Comparison of ENCODE assay signal across 9 mouse cellular contexts in the genomic region with DNA sequence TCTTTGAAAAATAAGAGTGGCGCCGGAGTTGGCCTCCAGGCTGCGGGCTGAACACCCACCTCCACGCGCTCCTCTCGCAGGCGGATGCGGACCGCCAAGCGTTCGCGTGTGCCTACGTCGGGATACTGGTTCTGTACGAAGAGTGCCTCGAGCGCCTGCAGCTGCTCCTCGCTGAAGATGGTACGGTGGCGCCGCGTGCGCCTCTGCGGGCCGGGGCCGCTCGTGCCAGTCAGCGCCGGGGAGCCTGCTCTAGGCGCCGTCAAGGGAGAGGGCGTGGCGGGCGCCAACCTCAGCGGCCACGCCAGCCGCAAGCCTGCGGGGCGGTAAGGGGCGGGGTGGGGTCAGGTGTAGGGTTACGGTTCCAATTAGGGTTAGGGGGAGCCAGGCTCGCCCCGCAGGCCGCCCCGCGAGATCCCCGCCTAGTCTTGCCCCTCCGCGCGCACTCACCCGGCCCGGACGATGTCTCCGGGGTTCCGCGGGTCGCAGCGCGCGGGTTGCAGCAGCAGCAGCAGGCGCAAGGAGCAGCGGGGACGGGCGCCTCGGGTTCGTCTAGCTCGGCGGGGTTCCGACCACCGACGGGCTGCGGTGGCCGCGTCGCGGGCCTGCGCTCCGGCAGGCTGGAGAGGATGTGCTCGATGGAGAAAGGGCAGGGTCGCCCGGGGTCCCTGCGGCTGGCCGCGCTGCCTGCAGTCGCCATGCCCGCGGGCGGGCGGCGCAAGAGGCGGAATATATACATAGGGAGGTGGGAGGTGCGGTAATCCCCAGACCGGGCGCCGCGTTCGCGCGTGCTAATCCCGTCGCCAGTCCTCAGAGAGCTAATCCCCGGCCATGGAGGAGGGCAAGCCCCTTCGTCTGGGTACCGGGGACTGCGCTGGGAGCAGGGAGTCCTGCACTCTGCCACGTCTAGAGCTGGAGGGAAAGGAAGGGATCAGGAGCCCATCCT. TPM values are rescaled to one million over a fixed set of nuclear protein-coding genes. Genes with fewer than 3 reads are reported as not detected.
DNase-seq lines count a peak whose midpoint lies in the region; ATAC-seq and TF ChIP-seq lines count a peak whose summit lies in the region.
"Had no signal": no experiment of that assay in that cellular context is flagged by ENCODE, and none has a peak within 500 bp of the region (broad histone marks: within the 10 kb centered on the region; RNA-seq: fewer than 3 reads in every experiment).

Gene Gsc2, minus strand, starts transcription at position 753 of the 943 bp plus-strand sequence.

- TF ChIP-seq CTCF in ES-Bruce4 (IDR thresholded peaks at IDR 0.05; ENCODE audit: low read depth, low read length), result no peak

- WGBS in heart, embryonic 11.5 days (ENCODE audit: insufficient replicate concordance), result under 1% methylated on average over 106 of the region's 106 CpGs
- WGBS in forebrain, embryonic 11.5 days, result under 1% methylated on average over 95 of the region's 106 CpGs
- under 1% methylated on average over 102 of the region's 106 CpGs for WGBS in limb, embryonic 15.5 days
- 1% methylated on average over 98 of the region's 106 CpGs for WGBS in neural tube, embryonic 14.5 days

- peaks cover 11% of the 10 kb centered on the region for H3K4me1 ChIP-seq in heart, embryonic 11.5 days (ENCODE audit: control insufficient read depth, insufficient read depth, low read length)
- no peaks in the 10 kb centered on the region for H3K4me1 ChIP-seq in ES-Bruce4 (ENCODE audit: control insufficient read depth, insufficient read depth, low read length)
- H3K4me1 ChIP-seq in forebrain, embryonic 11.5 days (replicated peaks; ENCODE audit: control insufficient read depth, insufficient read depth, low read length), result peaks cover 12% of the 10 kb centered on the region; the same call in 1 of the 2 replicates
- H3K4me1 ChIP-seq in limb, embryonic 15.5 days, result peaks cover 22% of the 10 kb centered on the region
- peaks cover 12% of the 10 kb centered on the region for H3K4me1 ChIP-seq in neural tube, embryonic 14.5 days (ENCODE audit: control insufficient read depth, insufficient read depth, low read length)

- no peak within 1 kb of the TSS for H3K27ac ChIP-seq in heart, embryonic 11.5 days (ENCODE audit: low read depth, low read length)
- H3K27ac ChIP-seq in ES-Bruce4 (ENCODE audit: insufficient read depth, low read length), result no peak within 1 kb of the TSS
- H3K27ac ChIP-seq in forebrain, embryonic 11.5 days (ENCODE audit: low read depth, low read length), result no peak within 1 kb of the TSS
- no peak within 1 kb of the TSS for H3K27ac ChIP-seq in limb, embryonic 15.5 days
- H3K27ac ChIP-seq in neural tube, embryonic 14.5 days (ENCODE audit: low read depth, low read length), result no peak within 1 kb of the TSS

- H3K9me3 ChIP-seq in heart, embryonic 11.5 days (replicated peaks; ENCODE audit: control insufficient read depth, low read length), result no peaks in the 10 kb centered on the region
- H3K9me3 ChIP-seq in ES-Bruce4 (replicated peaks; ENCODE audit: control insufficient read depth, insufficient read depth, low read length, poor library complexity, severe bottlenecking), result no peaks in the 10 kb centered on the region
- no peaks in the 10 kb centered on the region for H3K9me3 ChIP-seq in forebrain, embryonic 11.5 days (ENCODE audit: control insufficient read depth, low read length)
- H3K9me3 ChIP-seq in limb, embryonic 15.5 days, result no peaks in the 10 kb centered on the region
- no peaks in the 10 kb centered on the region for H3K9me3 ChIP-seq in neural tube, embryonic 14.5 days (ENCODE audit: control insufficient read depth, low read length)

- no peak for TF ChIP-seq POLR2A in ES-Bruce4 (IDR thresholded peaks at IDR 0.05; ENCODE audit: insufficient read depth, low read length)

- peaks cover 69% of the 10 kb centered on the region for H3K27me3 ChIP-seq in heart, embryonic 11.5 days (ENCODE audit: control insufficient read depth, insufficient read depth, low read length)
- peaks cover 11% of the 10 kb centered on the region; the same call in 1 of the 2 replicates for H3K27me3 ChIP-seq in ES-Bruce4 (ENCODE audit: control insufficient read depth, insufficient read depth, low read length, poor library complexity, severe bottlenecking)
- H3K27me3 ChIP-seq in forebrain, embryonic 11.5 days (ENCODE audit: control insufficient read depth, insufficient read depth, low read length), result peaks cover 54% of the 10 kb centered on the region
- H3K27me3 ChIP-seq in limb, embryonic 15.5 days, result peaks cover 74% of the 10 kb centered on the region
- peaks cover 42% of the 10 kb centered on the region for H3K27me3 ChIP-seq in neural tube, embryonic 14.5 days (ENCODE audit: control insufficient read depth, insufficient read depth, low read length)

- H3K4me2 ChIP-seq in heart, embryonic 11.5 days, result peak within 1 kb of the TSS; percentile 74
- peak within 1 kb of the TSS; percentile 47 for H3K4me2 ChIP-seq in forebrain, embryonic 11.5 days (ENCODE audit: low read depth, low read length, severe bottlenecking)
- H3K4me2 ChIP-seq in limb, embryonic 15.5 days, result peak within 1 kb of the TSS; percentile 71
- H3K4me2 ChIP-seq in neural tube, embryonic 14.5 days (ENCODE audit: low read depth, low read length), result peak within 1 kb of the TSS; percentile 44

- H3K36me3 ChIP-seq in heart, embryonic 11.5 days (ENCODE audit: control insufficient read depth, insufficient read depth, low read length), result no peaks in the 10 kb centered on the region
- no peaks in the 10 kb centered on the region for H3K36me3 ChIP-seq in ES-Bruce4 (ENCODE audit: control insufficient read depth, insufficient read depth, low read length, poor library complexity, severe bottlenecking)
- H3K36me3 ChIP-seq in forebrain, embryonic 11.5 days (ENCODE audit: control insufficient read depth, insufficient read depth, low read length), result no peaks in the 10 kb centered on the region
- H3K36me3 ChIP-seq in limb, embryonic 15.5 days, result no peaks in the 10 kb centered on the region
- no peaks in the 10 kb centered on the region for H3K36me3 ChIP-seq in neural tube, embryonic 14.5 days (ENCODE audit: control insufficient read depth, insufficient read depth, low read length)

- no peak for ATAC-seq in heart, embryonic 11.5 days (replicated peaks; ENCODE audit: insufficient number of reproducible peaks, low FRiP score, low TSS enrichment)
- ATAC-seq in forebrain, embryonic 11.5 days (replicated peaks; ENCODE audit: low FRiP score), result no peak
- ATAC-seq in limb, embryonic 15.5 days (ENCODE audit: insufficient number of reproducible peaks, low FRiP score, low TSS enrichment, low read depth), result no peak
- no peak for ATAC-seq in neural tube, embryonic 14.5 days (ENCODE audit: low read depth)

- peak within 1 kb of the TSS; percentile 28; the same call in 1 of the 2 replicates for H3K9ac ChIP-seq in heart, embryonic 11.5 days (ENCODE audit: low read depth, low read length)
- H3K9ac ChIP-seq in ES-Bruce4 (ENCODE audit: low read depth, poor library complexity, severe bottlenecking), result peak within 1 kb of the TSS; percentile 60
- H3K9ac ChIP-seq in forebrain, embryonic 11.5 days (ENCODE audit: low read length), result peak within 1 kb of the TSS; percentile 27; the same call in 1 of the 2 replicates
- peak within 1 kb of the TSS; percentile 26; the same call in 1 of the 2 replicates for H3K9ac ChIP-seq in limb, embryonic 15.5 days
- peak within 1 kb of the TSS; percentile 32; the same call in 1 of the 2 replicates for H3K9ac ChIP-seq in neural tube, embryonic 14.5 days (replicated peaks; ENCODE audit: low read depth, low read length)

- TF ChIP-seq EP300 in ES-Bruce4 (IDR thresholded peaks at IDR 0.05; ENCODE audit: insufficient read depth, low read depth, low read length), result no peak

- DNase-seq in heart, adult 9 months (ENCODE audit: low spot score in 2 of 2), result no peak
- peak; percentile 71 for DNase-seq in forebrain, embryonic 11.5 days (ENCODE audit: low spot score)
- no peak for DNase-seq in cerebellum, postnatal 4 days (ENCODE audit: low spot score in 2 of 2)
- DNase-seq in cerebellum, postnatal 36 days, result no peak

- H3K4me3 ChIP-seq in heart, embryonic 11.5 days (ENCODE audit: low read depth, low read length), result peak within 1 kb of the TSS; percentile 39
- H3K4me3 ChIP-seq in ES-Bruce4 (ENCODE audit: low read depth, low read length), result peak within 1 kb of the TSS; percentile 71
- peak within 1 kb of the TSS; percentile 32 for H3K4me3 ChIP-seq in forebrain, embryonic 11.5 days (ENCODE audit: low read depth, low read length)
- H3K4me3 ChIP-seq in limb, embryonic 15.5 days, result peak within 1 kb of the TSS; percentile 38
- H3K4me3 ChIP-seq in neural tube, embryonic 14.5 days (ENCODE audit: low read depth, low read length), result peak within 1 kb of the TSS; percentile 28

RNA-seq across cellular contexts. Expression of gene Gsc2, which starts in this region (rescaled TPM):
- not detected in 2 replicates for polyA plus RNA-seq in heart, embryonic 11.5 days (2014; fragmentation: Nextera tagmentation; extraction: Ambion mirVana)
- 0.52 TPM in 1 of 2 replicates, not detected in the other for polyA plus RNA-seq in ES-Bruce4 (2011; ENCODE audit: insufficient read depth, insufficient read length, low read depth, missing spikeins)
- polyA plus RNA-seq in forebrain, embryonic 11.5 days (2014; fragmentation: Nextera tagmentation; extraction: Ambion mirVana), result 0.23 TPM in 1 of 2 replicates, not detected in the other
- polyA plus RNA-seq in limb, embryonic 15.5 days (2015; fragmentation: Nextera tagmentation; extraction: Ambion mirVana), result not detected in 2 replicates
- 0.24 TPM in 1 of 2 replicates, not detected in the other for polyA plus RNA-seq in neural tube, embryonic 14.5 days (2014; fragmentation: Nextera tagmentation; extraction: Ambion mirVana)
- polyA plus RNA-seq: G1E had no signal

Comparison
In these comparisons a context has a peak if more than half of its experiments do, and no peak if none do; other contexts are left out.
1. Peak in DNase-seq, H3K4me3 ChIP-seq, H3K9ac ChIP-seq and H3K4me2 ChIP-seq in forebrain, embryonic 11.5 days; RNA of the gene not detected or under 1 TPM.